Mouse (Mus musculus) cerebellum, adult 18-20 months (tissue): Measurements from ENCODE around the gene Tln1.

Experiments
- DNase-seq, 2 experiments: peaks; one replicate each; pipeline ENCODE4 v3.0.0; 2021

Gene Tln1

GRCm38 (mm10) chr4:43546375-43547047 lies 16.0 kb downstream of the Tln1 start:
- no peak for DNase-seq

- no peak for DNase-seq
These were observed 20.4 kb downstream of the Tln1 start for GRCm38 (mm10) chr4:43542044-43542443.

- DNase-seq = no peak
These were observed 26.5 kb downstream of the Tln1 start for GRCm38 (mm10) chr4:43536031-43536430.

- DNase-seq = no peak
These were observed 26.9 kb downstream of the Tln1 start for GRCm38 (mm10) chr4:43535628-43536027.

GRCm38 (mm10) chr4:43533270-43533669 lies 29.2 kb downstream of the Tln1 start:
- DNase-seq = no peak

- DNase-seq = peak; percentile 79 to 83
These were observed 31.9 kb downstream of the Tln1 start for GRCm38 (mm10) chr4:43530581-43530980.

GRCm38 (mm10) chr4:43530081-43530501 lies 32.4 kb downstream of the Tln1 start:
- no peak for DNase-seq

- peak in 1 of 2 experiments; percentile 19 for DNase-seq
These were observed 34.0 kb downstream of the Tln1 start for GRCm38 (mm10) chr4:43528487-43528886.

GRCm38 (mm10) chr4:43527880-43528279 lies 34.6 kb downstream of the Tln1 start:
- DNase-seq = no peak

- DNase-seq = peak; percentile 90 to 92
These were observed 42.5 kb downstream of the Tln1 start for GRCm38 (mm10) chr4:43519956-43520355.

- DNase-seq = no peak
These were observed 42.9 kb downstream of the Tln1 start for GRCm38 (mm10) chr4:43519551-43519950.

- no peak for DNase-seq
These were observed 46.5 kb downstream of the Tln1 start for GRCm38 (mm10) chr4:43515764-43516708.

- DNase-seq = no peak
These were observed 48.7 kb downstream of the Tln1 start for GRCm38 (mm10) chr4:43513791-43514190.

GRCm38 (mm10) chr4:43513300-43513699 lies 49.2 kb downstream of the Tln1 start:
- no peak for DNase-seq

- DNase-seq = no peak
These were observed 49.8 kb downstream of the Tln1 start for GRCm38 (mm10) chr4:43512653-43513052.

- no peak for DNase-seq
These were observed 50.6 kb downstream of the Tln1 start for GRCm38 (mm10) chr4:43511675-43512454.

- DNase-seq = no peak
These were observed 53.4 kb downstream of the Tln1 start for GRCm38 (mm10) chr4:43509109-43509508.

- peak in 1 of 2 experiments; percentile 38 for DNase-seq
These were observed 53.9 kb downstream of the Tln1 start for GRCm38 (mm10) chr4:43508666-43508997.

- peak in 1 of 2 experiments; percentile 50 for DNase-seq
These were observed 54.4 kb downstream of the Tln1 start for GRCm38 (mm10) chr4:43507938-43508665.

GRCm38 (mm10) chr4:43506536-43507185 lies 55.8 kb downstream of the Tln1 start, which contains the start of gene Car9:
Gene Car9, plus strand, starts transcription at chr4:43506966.
- peak; percentile 88 to 89 for DNase-seq

GRCm38 (mm10) chr4:43506074-43506473 lies 56.4 kb downstream of the Tln1 start:
- DNase-seq = no peak

- DNase-seq = no peak
These were observed 58.2 kb downstream of the Tln1 start for GRCm38 (mm10) chr4:43504269-43504668.
